Mouse (Mus musculus): ENCODE data around the gene Hoxa13.

Hoxa13 gene

DNA sequence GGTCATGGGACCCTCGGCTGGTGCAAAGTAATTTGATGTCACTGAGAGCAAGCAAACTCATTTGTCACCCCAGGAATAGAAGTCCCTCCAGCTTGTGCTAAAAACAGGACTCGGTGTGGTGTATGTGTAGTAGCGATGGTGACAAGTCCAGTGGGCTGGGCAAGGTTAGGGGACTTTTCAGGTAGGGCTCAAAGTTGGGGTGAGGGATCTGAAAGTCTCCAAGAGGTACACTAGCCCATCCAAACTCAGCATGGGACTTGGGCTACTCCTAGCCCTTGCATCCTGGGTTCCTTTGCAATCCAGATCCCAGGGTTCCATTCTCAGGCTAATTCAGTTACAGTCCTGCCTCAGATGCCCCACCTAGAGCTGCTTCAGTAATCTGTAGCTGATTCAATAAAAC, 8.1 kb upstream of the Hoxa13 start:
- no peak for DNase-seq (ENCODE audit: low read depth)

GRCm38 (mm10) chr6:52268341-52268740, 7.7 kb upstream of the Hoxa13 start:
- no peak for DNase-seq (ENCODE audit: low read depth)

- DNase-seq (ENCODE audit: low read depth) = no peak
Measured at GRCm38 (mm10) chr6:52267691-52268090, 7.0 kb upstream of the Hoxa13 start.

DNA sequence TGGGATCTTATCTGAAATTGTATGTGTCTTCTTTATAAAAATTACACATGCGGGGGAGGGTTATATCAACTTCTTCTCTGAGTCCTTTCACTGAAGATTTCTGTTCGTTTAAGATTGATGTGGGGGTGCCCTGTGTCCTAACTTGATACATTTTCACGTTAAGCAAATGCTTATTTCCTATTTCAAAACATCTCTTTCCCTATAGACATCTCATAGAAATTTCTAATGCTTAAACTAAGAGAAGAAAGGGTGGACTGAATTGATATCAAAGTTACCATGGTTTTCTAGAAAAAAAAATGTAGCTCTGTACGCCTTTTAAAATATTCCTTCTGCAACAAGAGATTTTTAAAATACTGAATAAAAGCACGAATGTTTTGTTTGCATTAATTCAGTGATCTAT, 6.5 kb upstream of the Hoxa13 start:
- DNase-seq (ENCODE audit: low read depth) = no peak

DNA sequence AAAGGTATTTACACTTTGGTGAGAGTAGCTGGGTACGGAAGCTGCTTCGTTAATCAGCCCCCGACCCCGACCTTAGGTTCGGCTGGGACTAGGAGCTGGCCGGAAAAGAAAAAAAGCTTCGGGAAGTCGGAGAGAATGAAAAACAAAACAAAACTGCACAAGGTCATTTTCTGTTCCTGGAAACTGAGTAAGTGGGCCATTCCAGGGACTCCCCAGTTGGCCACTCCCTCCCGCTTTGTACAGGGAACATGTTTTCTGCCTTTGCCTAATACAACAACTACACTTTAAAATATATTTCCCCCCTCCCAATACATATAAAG, 5.9 kb upstream of the Hoxa13 start:
- DNase-seq (ENCODE audit: low read depth) = no peak

DNA sequence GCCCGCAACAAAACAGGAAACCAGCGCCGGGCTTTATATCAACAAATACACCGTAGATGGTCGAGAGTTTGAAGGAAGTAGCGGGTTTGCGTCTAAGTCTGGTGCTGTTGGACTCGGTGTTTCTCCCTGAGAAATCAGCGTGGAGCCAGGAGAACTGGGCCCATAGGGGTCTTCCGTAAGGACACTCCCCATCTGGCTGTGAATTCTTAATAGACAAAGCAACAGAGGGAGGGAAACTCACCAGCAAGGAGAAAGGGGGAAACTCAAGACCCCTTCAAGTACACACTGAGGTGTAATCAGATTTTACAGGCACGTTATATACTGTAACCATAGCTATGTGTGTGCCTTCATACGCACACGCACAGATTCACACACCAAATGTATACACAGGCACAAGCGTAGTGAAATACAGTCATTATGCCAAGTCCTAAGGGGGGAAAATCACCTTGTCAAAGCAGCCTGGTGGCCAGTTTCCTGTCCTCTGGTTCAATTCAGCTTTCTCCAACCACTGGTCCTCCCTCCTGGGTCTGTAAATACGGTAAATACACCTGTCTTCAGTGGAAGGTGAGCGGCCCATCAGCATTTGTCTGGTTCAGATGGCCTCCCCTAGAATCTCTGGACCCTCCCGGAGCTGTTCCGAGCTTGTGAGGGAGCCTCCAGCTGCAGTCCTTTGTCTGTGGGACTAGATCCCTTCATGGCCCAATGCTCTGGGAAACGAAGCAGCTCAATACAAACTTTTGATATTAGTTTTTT, 5.4 kb upstream of the Hoxa13 start:
- DNase-seq (ENCODE audit: low read depth) = no peak

- DNase-seq (ENCODE audit: low read depth) = no peak
Measured at GRCm38 (mm10) chr6:52265306-52265912, 4.7 kb upstream of the Hoxa13 start.

DNA sequence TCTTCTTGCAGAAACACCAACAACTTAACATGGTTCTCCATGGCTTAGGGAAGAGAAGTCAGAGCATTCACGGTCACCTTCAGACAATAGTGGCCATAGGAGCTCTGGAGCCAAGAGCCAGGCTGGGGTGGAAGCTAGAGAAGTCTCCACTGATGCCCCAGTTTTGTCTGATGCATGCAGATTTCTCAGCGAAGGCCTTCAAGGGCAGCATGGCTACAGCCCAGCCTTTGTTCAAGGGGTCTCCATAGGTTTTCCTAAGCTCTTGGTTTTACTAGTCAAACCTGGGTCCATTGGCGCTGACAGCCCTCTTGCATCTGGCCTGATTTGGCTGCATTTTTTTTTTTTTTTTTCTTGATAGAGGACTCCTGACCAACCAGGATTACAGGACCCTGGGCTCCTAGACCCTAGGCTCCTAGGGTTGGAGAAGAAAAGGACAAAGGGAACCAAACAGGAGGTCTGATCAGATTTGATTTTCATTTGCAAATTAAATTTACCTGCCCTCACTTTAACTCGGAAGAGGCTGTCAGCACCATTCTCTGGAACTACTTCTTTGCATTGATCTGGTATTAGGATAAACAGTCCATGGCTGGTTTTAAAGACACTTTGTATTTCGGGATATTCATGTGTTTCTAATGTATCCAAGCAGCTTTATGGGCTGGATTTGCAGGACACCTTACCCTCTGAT, 3.6 kb upstream of the Hoxa13 start:
- no peak for DNase-seq (ENCODE audit: low read depth)

- DNase-seq (ENCODE audit: low read depth) = no peak
Measured at GRCm38 (mm10) chr6:52263321-52263585, 2.6 kb upstream of the Hoxa13 start.

DNA sequence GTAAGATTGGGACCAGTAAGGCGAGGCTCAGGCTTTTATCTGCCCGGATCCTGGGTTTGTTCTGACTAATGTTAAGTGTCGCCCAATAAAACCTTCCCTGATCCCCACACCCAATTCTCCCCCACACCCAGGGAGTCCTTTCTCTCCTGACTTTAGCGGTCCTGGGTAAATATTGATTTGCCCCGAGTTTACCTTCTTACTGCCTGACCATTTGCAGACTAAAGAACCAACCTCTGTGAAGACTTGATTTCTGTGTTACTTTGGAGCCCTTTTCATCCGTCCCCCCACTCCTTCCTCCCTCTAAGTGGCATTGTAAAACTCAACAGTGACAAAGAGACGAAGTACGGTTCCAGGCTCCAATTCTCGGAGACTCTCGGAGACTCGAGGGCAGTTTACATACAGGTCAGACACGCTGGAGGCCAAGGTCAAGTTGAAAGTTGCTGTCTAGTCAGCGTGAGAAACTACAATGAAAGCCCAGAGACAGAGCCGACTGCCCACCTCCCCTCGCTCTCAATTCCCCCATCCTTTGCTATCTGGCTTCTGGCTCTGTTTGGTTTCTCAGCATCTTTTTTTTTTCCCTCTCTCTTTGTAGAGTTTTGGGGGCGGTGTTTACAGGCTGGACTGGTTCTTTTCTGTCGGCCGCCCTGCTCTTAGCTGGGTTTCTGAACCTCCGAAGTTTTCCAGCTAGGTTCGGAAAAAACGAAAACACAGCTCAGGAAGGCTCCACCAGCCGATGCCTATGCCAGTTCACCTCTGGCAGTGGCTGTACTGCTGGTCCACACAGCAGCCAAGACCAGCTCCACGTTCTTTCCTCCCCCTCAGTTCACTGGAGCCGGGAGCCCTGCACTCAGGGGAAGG, 2.0 kb upstream of the Hoxa13 start:
- peak; percentile 17 for DNase-seq (ENCODE audit: low read depth)

DNA sequence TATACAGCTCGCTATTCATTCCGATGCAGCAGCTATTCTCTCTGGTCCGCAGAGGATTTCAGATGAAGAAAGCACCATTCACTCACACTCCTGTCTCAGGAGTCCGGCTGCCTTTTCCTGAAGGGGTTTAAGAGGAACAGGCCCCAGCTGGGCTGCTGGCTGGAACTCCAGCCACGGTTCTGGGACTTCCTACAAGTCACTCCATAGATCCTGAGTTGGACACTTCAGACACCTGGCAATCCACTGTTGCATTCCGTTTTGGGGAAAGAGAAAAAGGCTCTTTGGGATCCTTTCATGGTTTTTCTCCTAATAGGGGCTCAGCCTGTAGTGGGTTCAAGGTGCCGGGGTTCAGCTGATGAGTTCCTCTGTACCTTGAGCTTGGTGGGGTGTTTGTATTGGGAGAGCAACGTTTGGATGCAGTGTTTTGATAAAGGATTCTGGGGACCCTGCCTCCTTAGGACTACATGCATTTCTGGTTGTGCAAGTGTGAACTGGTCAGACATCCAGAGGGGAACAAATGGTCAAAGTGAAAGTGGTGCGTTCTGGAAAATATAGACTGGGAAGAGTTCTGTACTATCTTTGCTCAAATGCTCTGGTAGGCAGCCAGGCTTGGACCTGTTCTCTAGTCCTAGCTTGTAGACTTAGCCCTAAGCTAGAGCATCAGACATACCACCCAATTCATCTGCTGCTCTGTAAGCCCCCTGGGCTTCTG, 1.2 kb upstream of the Hoxa13 start:
- DNase-seq (ENCODE audit: low read depth) = peak; percentile 34

- DNase-seq (ENCODE audit: low read depth) = peak; percentile 40
Measured at GRCm38 (mm10) chr6:52259811-52260261, 844 bp downstream of the Hoxa13 start.

- peak; percentile 41 for DNase-seq (ENCODE audit: low read depth)
Measured at GRCm38 (mm10) chr6:52259081-52259790, 1.4 kb downstream of the Hoxa13 start.

DNA sequence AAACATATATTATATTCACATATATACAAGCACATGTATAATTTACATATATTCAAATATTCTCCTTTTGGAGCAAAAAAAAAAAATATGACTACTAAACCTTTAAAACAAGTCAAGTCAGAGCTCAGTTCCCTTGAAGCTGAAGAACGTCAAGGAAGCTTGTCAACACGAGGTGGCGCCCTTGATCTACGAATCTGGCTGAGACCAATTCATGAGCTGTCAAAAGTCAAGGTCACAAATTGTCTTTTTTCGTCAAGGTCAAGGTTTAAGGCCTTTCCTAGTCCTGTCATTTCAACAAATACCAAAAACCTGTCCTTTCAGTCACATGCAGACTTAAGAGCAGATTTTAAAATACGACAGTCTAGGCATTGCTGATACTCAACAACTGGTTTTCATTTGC, 3.7 kb downstream of the Hoxa13 start:
- DNase-seq (ENCODE audit: low read depth) = peak; percentile 89

- peak; percentile 58 for DNase-seq (ENCODE audit: low read depth)
Measured at GRCm38 (mm10) chr6:52253511-52254500, 6.9 kb downstream of the Hoxa13 start.

- peak; percentile 51 for DNase-seq (ENCODE audit: low read depth)
Measured at GRCm38 (mm10) chr6:52252775-52253376, 7.8 kb downstream of the Hoxa13 start.

- DNase-seq (ENCODE audit: low read depth) = peak; percentile 34
Measured at GRCm38 (mm10) chr6:52252016-52252774, 8.5 kb downstream of the Hoxa13 start.

GRCm38 (mm10) chr6:52251177-52251879, 9.4 kb downstream of the Hoxa13 start:
- peak; percentile 13 for DNase-seq (ENCODE audit: low read depth)
